ENCODE assay signal across 8 mouse cellular contexts in genomic region chr1:155558012-155558842, GRCm38 (mm10). TPM values are rescaled to one million over a fixed set of nuclear protein-coding genes. Genes with fewer than 3 reads are reported as not detected.
A peak's percentile ranks its signal among the peaks of the same experiment; 100 is the strongest.
DNase-seq lines count a peak whose midpoint lies in the region; ATAC-seq and TF ChIP-seq lines count a peak whose summit lies in the region.

Gene Acbd6, plus strand, starts transcription at chr1:155558120.

- H3K36me3 ChIP-seq in forebrain, embryonic 16.5 days (ENCODE audit: control insufficient read depth, insufficient read depth), result no peaks in the 10 kb centered on the region
- H3K36me3 ChIP-seq in lung, embryonic 14.5 days (ENCODE audit: insufficient read depth), result 0 out of 2 replicates have a peak, but pooled peaks cover 2% of the 10 kb centered on the region
- no peaks in the 10 kb centered on the region for H3K36me3 ChIP-seq in thymus, adult 2 months (ENCODE audit: control insufficient read depth, insufficient read depth, low read length)

- peak within 1 kb of the TSS; percentile 91 for H3K4me2 ChIP-seq in forebrain, embryonic 16.5 days (ENCODE audit: low read length)
- peak within 1 kb of the TSS; percentile 87 for H3K4me2 ChIP-seq in lung, embryonic 14.5 days

- ATAC-seq in forebrain, embryonic 16.5 days, result peak; percentile 92
- ATAC-seq in lung, embryonic 14.5 days (ENCODE audit: insufficient read depth), result peak; percentile 95

- DNase-seq in ES-CJ7 (ENCODE audit: low read depth, low spot score), result peak; percentile 93
- peak; percentile 82 for DNase-seq in cerebellum, adult 11 months
- peak; percentile 76 to 81 for DNase-seq in heart, postnatal 36 days
- peak; percentile 84 to 86 for DNase-seq in layer of hippocampus, adult 2 months (ENCODE audit: low spot score in 2 of 2)
- DNase-seq in lung, embryonic 14.5 days, result peak; percentile 93
- peak; percentile 78 for DNase-seq in thymus, adult 2 months

- H3K4me3 ChIP-seq in forebrain, embryonic 16.5 days (replicated peaks; ENCODE audit: low read length), result peak within 1 kb of the TSS; percentile 98
- peak within 1 kb of the TSS; percentile 94 for H3K4me3 ChIP-seq in layer of hippocampus, adult 2 months
- peak within 1 kb of the TSS; percentile 98 for H3K4me3 ChIP-seq in lung, embryonic 14.5 days (ENCODE audit: low read depth, low read length)
- H3K4me3 ChIP-seq in olfactory bulb, adult 2 months (ENCODE audit: insufficient read depth, low read depth, low read length), result peak within 1 kb of the TSS; percentile 94
- H3K4me3 ChIP-seq in thymus, adult 2 months (ENCODE audit: control insufficient read depth, insufficient read depth, low read length), result peak within 1 kb of the TSS; percentile 98

- intact Hi-C loops in heart, postnatal 36 days (cut with DNase I), result no loop called here

- peaks cover 2% of the 10 kb centered on the region; the same call in 1 of the 2 replicates for H3K9me3 ChIP-seq in forebrain, embryonic 16.5 days (ENCODE audit: control insufficient read depth, low read length)
- no peaks in the 10 kb centered on the region for H3K9me3 ChIP-seq in lung, embryonic 14.5 days (ENCODE audit: low read depth, low read length)

- peaks cover 24% of the 10 kb centered on the region for H3K4me1 ChIP-seq in forebrain, embryonic 16.5 days (replicated peaks; ENCODE audit: control insufficient read depth, insufficient read depth, low read length)
- no peaks in the 10 kb centered on the region for H3K4me1 ChIP-seq in lung, embryonic 14.5 days (ENCODE audit: insufficient read depth)
- H3K4me1 ChIP-seq in olfactory bulb, adult 2 months (ENCODE audit: control insufficient read depth, insufficient read depth, low read length), result no peaks in the 10 kb centered on the region; the same call in 1 of the 2 replicates
- peaks cover 8% of the 10 kb centered on the region for H3K4me1 ChIP-seq in thymus, adult 2 months (replicated peaks; ENCODE audit: control insufficient read depth, insufficient read depth, low read length)

- peak; percentile 48; the same call in 1 of the 2 replicates for TF ChIP-seq POLR2A in olfactory bulb, adult 2 months (IDR thresholded peaks at IDR 0.05; ENCODE audit: insufficient read depth, low read depth, low read length)
- no peak for TF ChIP-seq POLR2A in thymus, adult 2 months (IDR thresholded peaks at IDR 0.05; ENCODE audit: control insufficient read depth, extremely low read depth, insufficient read depth, low read length, poor library complexity)

- H3K27ac ChIP-seq in forebrain, embryonic 16.5 days (ENCODE audit: low read length), result peak within 1 kb of the TSS; percentile 83
- peak within 1 kb of the TSS; percentile 85 for H3K27ac ChIP-seq in layer of hippocampus, adult 2 months
- peak within 1 kb of the TSS; percentile 86 for H3K27ac ChIP-seq in lung, embryonic 14.5 days (ENCODE audit: low read depth)
- H3K27ac ChIP-seq in olfactory bulb, adult 2 months (ENCODE audit: insufficient read depth, low read depth, low read length), result peak within 1 kb of the TSS; percentile 40
- no peak within 1 kb of the TSS for H3K27ac ChIP-seq in thymus, adult 2 months (ENCODE audit: control insufficient read depth, insufficient read depth, low read length)

- H3K9ac ChIP-seq in forebrain, embryonic 16.5 days (replicated peaks; ENCODE audit: low read depth, low read length), result peak within 1 kb of the TSS; percentile 80
- H3K9ac ChIP-seq in lung, embryonic 14.5 days, result peak within 1 kb of the TSS; percentile 94

- H3K27me3 ChIP-seq in forebrain, embryonic 16.5 days (replicated peaks; ENCODE audit: control insufficient read depth, insufficient read depth, low read length), result no peaks in the 10 kb centered on the region
- no peaks in the 10 kb centered on the region for H3K27me3 ChIP-seq in lung, embryonic 14.5 days (ENCODE audit: insufficient read depth, low read length)
- no peaks in the 10 kb centered on the region for H3K27me3 ChIP-seq in thymus, adult 2 months (ENCODE audit: control insufficient read depth, insufficient read depth, low read length)

- under 1% methylated on average over 81 of the region's 83 CpGs for WGBS in forebrain, embryonic 16.5 days
- under 1% methylated on average over 83 of the region's 83 CpGs for WGBS in lung, embryonic 14.5 days
- whole genome bisulfite sequencing in olfactory bulb, adult 2 months, result under 1% methylated on average over 83 of the region's 83 CpGs
- WGBS in thymus, adult 2 months, result under 1% methylated on average over 83 of the region's 83 CpGs

- no peak for TF ChIP-seq CTCF in layer of hippocampus, adult 2 months (conservative IDR thresholded peaks at IDR 0.05)
- TF ChIP-seq CTCF in lung, embryonic 14.5 days (IDR thresholded peaks at IDR 0.05; ENCODE audit: low read depth), result no peak
- TF ChIP-seq CTCF in olfactory bulb, adult 2 months (IDR thresholded peaks at IDR 0.05; ENCODE audit: insufficient read depth, low read depth, low read length), result no peak
- no peak for TF ChIP-seq CTCF in thymus, adult 2 months (IDR thresholded peaks at IDR 0.05; ENCODE audit: borderline replicate concordance, control insufficient read depth, extremely low read depth, insufficient read depth, low read length, poor library complexity)

RNA-seq across cellular contexts. Expression of gene Acbd6, which starts in this region (rescaled TPM):
- polyA plus RNA-seq in forebrain, embryonic 16.5 days (2015; fragmentation: Nextera tagmentation; extraction: Ambion mirVana), result 84.4 and 87.4 TPM in 2 replicates
- 10 to 100 TPM; 59.0 to 66.0 TPM for total RNA-seq in heart, postnatal 36 days (2021)
- 10 to 100 TPM; 88.1 to 90.1 TPM for total RNA-seq in layer of hippocampus, adult 2 months (2021)
- polyA plus RNA-seq in lung, embryonic 14.5 days (2014; fragmentation: Nextera tagmentation; extraction: Ambion mirVana), result 83.5 and 88.0 TPM in 2 replicates
- polyA plus RNA-seq in olfactory bulb, adult 2 months (2012; ENCODE audit: insufficient read depth, insufficient read length, low replicate concordance, missing spikeins), result not detected in 2 replicates
- 164 and 317 TPM in 2 replicates for polyA plus RNA-seq in thymus, adult 2 months (2012; rRNA removed)

Comparison
In these comparisons a context has a peak if more than half of its experiments do, and no peak if none do; other contexts are left out.
1. RNA of gene Acbd6 (polyA plus RNA-seq): 164 to 317 TPM in thymus, adult 2 months, 83.5 to 88.0 TPM in lung, embryonic 14.5 days and 84.4 to 87.4 TPM in forebrain, embryonic 16.5 days; not detected in olfactory bulb, adult 2 months; every median in the first group is over 10 times any median in the second.
2. Peak in every context shown above with its lines, with median percentiles within 50 percentile points of each other: DNase-seq and H3K4me3 ChIP-seq.